Mouse (Mus musculus): ENCODE measurements at regions not wholly inside any gene's neighbourhood (a gene's known extent, or its start where the extent isn't known, plus 50 kb on each side); places are given as distances from the start of the nearest gene placed in this dataset.

DNA sequence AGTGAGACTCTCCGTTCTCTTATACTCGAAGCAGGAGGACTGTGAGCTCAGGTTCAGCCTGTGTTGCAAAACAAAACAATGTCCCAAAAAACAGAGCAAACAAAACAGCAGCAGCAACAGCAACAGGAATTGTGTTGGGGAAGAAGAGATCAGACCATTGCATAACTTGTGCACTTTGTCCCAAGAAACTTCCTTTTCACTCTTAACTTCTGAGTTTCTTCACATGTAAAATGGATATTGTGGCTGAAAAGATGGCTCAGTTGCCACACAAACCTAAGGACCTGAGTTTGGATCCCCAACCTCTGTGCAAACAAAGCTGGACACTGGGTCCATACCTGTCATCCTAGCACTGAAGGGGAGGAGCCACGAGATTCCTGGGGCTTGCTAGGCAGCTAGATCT, 146.1 kb upstream of the Lyplal1 start:
- TF ChIP-seq MAFK (IDR thresholded peaks at IDR 0.05; ENCODE audit: borderline replicate concordance, low read depth, low read length) (no peak), CTCF (IDR thresholded peaks at IDR 0.05 in 2 of 3, conservative IDR thresholded peaks at IDR 0.05 in 1 of 3; ENCODE audit: control insufficient read depth in 1 of 3, insufficient read depth in 1 of 3, low read depth in 2 of 3, low read length in 3 of 3, poor library complexity in 1 of 3, severe bottlenecking in 1 of 3) (no peak), GATA1 (IDR thresholded peaks at IDR 0.05; ENCODE audit: low read depth, low read length) (no peak), KAT2A (conservative IDR thresholded peaks at IDR 0.05; ENCODE audit: low read depth, low read length) (no peak), POLR2A (IDR thresholded peaks at IDR 0.05; ENCODE audit: control insufficient read depth in 1 of 2, insufficient read depth in 1 of 2, low read depth in 1 of 2, low read length in 2 of 2, poor library complexity in 1 of 2) (no peak), EP300 (IDR thresholded peaks at IDR 0.05; ENCODE audit: low read depth in 1 of 2, low read length in 2 of 2) (no peak), MEF2A (IDR thresholded peaks at IDR 0.05; ENCODE audit: extremely low read depth, insufficient replicate concordance, low read depth, low read length, poor library complexity, severe bottlenecking) (no peak)

All from MEL (cell line).